Mouse (Mus musculus) liver, adult 2 months (tissue): ENCODE measurements around the gene Sh3rf1. TPM values are rescaled to one million over a fixed set of nuclear protein-coding genes. Genes with fewer than 3 reads are reported as not detected.

Experiments
- DNase-seq: peaks from one replicate; pipeline ENCODE4 v3.0.0-alpha.2; 2011; ENCODE audit warnings: low read depth, low spot score; ENCODE audit errors: extremely low read depth
- H3K27ac ChIP-seq: fragments of 200-500 bp; replicated peaks from 2 replicates; pipeline ENCODE4 v1.5.1; 2012; ENCODE audit warnings: low read depth, mild to moderate bottlenecking, control low read depth, inconsistent platforms, low read length; ENCODE audit not compliant: insufficient read depth
- H3K27me3 ChIP-seq: fragments of 200-500 bp; 2 replicates; pipeline ENCODE4 v1.6.1; 2012; ENCODE audit warnings: mild to moderate bottlenecking, moderate library complexity, low read length, inconsistent platforms; ENCODE audit not compliant: control insufficient read depth, insufficient read depth
- H3K36me3 ChIP-seq: fragments of 200-500 bp; 2 replicates; pipeline ENCODE4 v1.6.1; 2012; ENCODE audit warnings: low read length, inconsistent platforms; ENCODE audit not compliant: control insufficient read depth, insufficient read depth
- H3K4me1 ChIP-seq: fragments of 200-500 bp; 2 replicates; pipeline ENCODE4 v1.6.1; 2011; ENCODE audit warnings: low read length; ENCODE audit not compliant: control insufficient read depth, insufficient read depth
- H3K4me3 ChIP-seq: fragments of 200-500 bp; 2 replicates; pipeline ENCODE4 v1.5.1; 2011; ENCODE audit warnings: low read depth, mild to moderate bottlenecking, control low read depth, low read length, moderate library complexity; ENCODE audit not compliant: insufficient read depth
- H3K79me2 ChIP-seq: fragments of 200-500 bp; 2 replicates; pipeline ENCODE4 v1.6.1; 2012; ENCODE audit warnings: inconsistent platforms, mild to moderate bottlenecking, low read length, moderate library complexity; ENCODE audit not compliant: control insufficient read depth, insufficient read depth
- H3K9ac ChIP-seq: fragments of 200-500 bp; 2 replicates; pipeline ENCODE4 v1.6.1; 2012; ENCODE audit warnings: low read depth, mild to moderate bottlenecking, control low read depth, inconsistent platforms, low read length
- CTCF ChIP-seq: fragments of 200-500 bp; IDR thresholded peaks from 2 replicates; pipeline ENCODE4 v1.5.1; 2011; ENCODE audit warnings: low read depth, low read length, control low read depth
- POLR2A ChIP-seq: fragments of 200-500 bp; IDR thresholded peaks from 2 replicates; pipeline ENCODE4 v1.6.1; 2011; ENCODE audit warnings: low read length, control low read depth; ENCODE audit not compliant: insufficient read depth; ENCODE audit errors: extremely low read depth
- WGBS: fragments of 180-500 bp; shearing (Covaris S2); methylation state at CpG from one replicate; pipeline ENCODE4 v1.1.7; 2018; 5-methylcytosine and 5-hydroxymethylcytosine counted together
- polyA plus RNA-seq: library from polyadenylated mRNA; depleted of rRNA; stranded (reverse); fragments of >200 nt; gene quantifications from 2 replicates; pipeline ENCODE4 v1.2.3, GENCODE M21; 2012
- total RNA-seq: library from RNA; depleted of rRNA; stranded (reverse); fragments of >200 nt; gene quantifications from 2 replicates; pipeline ENCODE4 v1.2.3, GENCODE M21; 2014

The Sh3rf1 gene
- total and polyA plus RNA-seq, 2 experiments = 1.6 to 1.8 TPM

- TF ChIP-seq POLR2A = no peak
- TF ChIP-seq CTCF = no peak
- WGBS = 73% methylated on average over 11 of the region's 11 CpGs
- H3K4me1 ChIP-seq = no peaks in the 10 kb centered on the region
- H3K4me3 ChIP-seq = no peak overlapping the region
- DNase-seq = peak; percentile 39
- no peaks in the 10 kb centered on the region for H3K79me2 ChIP-seq
- H3K9ac ChIP-seq = no peak overlapping the region
- H3K36me3 ChIP-seq = peaks cover 4% of the 10 kb centered on the region; the same call in 1 of the 2 replicates
- H3K27me3 ChIP-seq = no peaks in the 10 kb centered on the region
- no peak overlapping the region; the same call in 1 of the 2 replicates for H3K27ac ChIP-seq
These were observed 162.0 kb downstream of the Sh3rf1 start for GRCm38 (mm10) chr8:61385502-61386191.

GRCm38 (mm10) chr8:61386645-61387044 lies 163.0 kb downstream of the Sh3rf1 start:
- no peak for DNase-seq
- no peaks in the 10 kb centered on the region for H3K79me2 ChIP-seq
- no peaks in the 10 kb centered on the region for H3K27me3 ChIP-seq
- no peaks in the 10 kb centered on the region for H3K4me1 ChIP-seq
- WGBS = 60% methylated on average over 7 of the region's 7 CpGs
- H3K36me3 ChIP-seq = peaks cover 4% of the 10 kb centered on the region; the same call in 1 of the 2 replicates
- H3K27ac ChIP-seq = no peak overlapping the region
- TF ChIP-seq CTCF (no peak), POLR2A (no peak)
- H3K4me3 ChIP-seq = no peak overlapping the region
- no peak overlapping the region for H3K9ac ChIP-seq

GRCm38 (mm10) chr8:61387501-61387963 lies 163.9 kb downstream of the Sh3rf1 start:
- TF ChIP-seq POLR2A (no peak), CTCF (no peak)
- WGBS = 49% methylated on average over 6 of the region's 6 CpGs
- Histone ChIP-seq H3K4me1 (no peaks in the 10 kb centered on the region), H3K79me2 (no peaks in the 10 kb centered on the region), H3K27me3 (no peaks in the 10 kb centered on the region), H3K9ac (no peak overlapping the region), H3K27ac (no peak overlapping the region), H3K36me3 (peaks cover 4% of the 10 kb centered on the region; the same call in 1 of the 2 replicates), H3K4me3 (no peak overlapping the region)
- peak; percentile 34 for DNase-seq

GRCm38 (mm10) chr8:61388341-61388740 lies 164.7 kb downstream of the Sh3rf1 start:
- WGBS = 26% methylated on average over 9 of the region's 9 CpGs
- Histone ChIP-seq H3K27me3 (no peaks in the 10 kb centered on the region), H3K79me2 (no peaks in the 10 kb centered on the region), H3K36me3 (peaks cover 4% of the 10 kb centered on the region; the same call in 1 of the 2 replicates), H3K4me1 (no peaks in the 10 kb centered on the region), H3K9ac (no peak overlapping the region), H3K27ac (no peak overlapping the region), H3K4me3 (no peak overlapping the region)
- TF ChIP-seq POLR2A (no peak), CTCF (no peak)
- DNase-seq = peak; percentile 91

- no peaks in the 10 kb centered on the region for H3K4me1 ChIP-seq
- H3K27ac ChIP-seq = no peak overlapping the region
- TF ChIP-seq POLR2A (no peak), CTCF (no peak)
- H3K4me3 ChIP-seq = no peak overlapping the region
- DNase-seq = no peak
- no peaks in the 10 kb centered on the region for H3K36me3 ChIP-seq
- H3K9ac ChIP-seq = no peak overlapping the region
- no peaks in the 10 kb centered on the region for H3K79me2 ChIP-seq
- 94% methylated on average over 18 of the region's 18 CpGs for WGBS
- H3K27me3 ChIP-seq = no peaks in the 10 kb centered on the region
These were observed 166.8 kb downstream of the Sh3rf1 start for GRCm38 (mm10) chr8:61390307-61391057.

- no peak overlapping the region for H3K4me3 ChIP-seq
These were observed 167.4 kb downstream of the Sh3rf1 start for GRCm38 (mm10) chr8:61391058-61391434.

More at GRCm38 (mm10) chr8:61391058-61391434, 167.4 kb downstream of the Sh3rf1 start:
- no peaks in the 10 kb centered on the region for H3K36me3 ChIP-seq
- TF ChIP-seq CTCF (no peak), POLR2A (no peak)
- WGBS = 59% methylated on average over 13 of the region's 13 CpGs
- no peaks in the 10 kb centered on the region for H3K79me2 ChIP-seq
- peaks cover 1% of the 10 kb centered on the region; the same call in 1 of the 2 replicates for H3K4me1 ChIP-seq
- H3K27me3 ChIP-seq = no peaks in the 10 kb centered on the region
- H3K9ac ChIP-seq = no peak overlapping the region
- peak; percentile 80 for DNase-seq
- no peak overlapping the region for H3K27ac ChIP-seq
